Mouse (Mus musculus) embryonic facial prominence, embryonic 14.5 days (tissue): ENCODE measurements around the gene Satb1. TPM values are rescaled to one million over a fixed set of nuclear protein-coding genes. Genes with fewer than 3 reads are reported as not detected.

ENCODE experiments used
- ATAC-seq: fragments of 200-750 bp; cut with Nextera tagmentation; 2 replicates; pipeline ENCODE4 v1.8.0; 2017; ENCODE audit warnings: low read depth, moderate number of reproducible peaks, moderate TSS enrichment
- DNase-seq: peaks from one replicate; pipeline ENCODE4 v3.0.0-alpha.2; 2015; ENCODE audit warnings: low spot score
- H3K27ac ChIP-seq: fragments of 300-500 bp; sonication (generic); replicated peaks from 2 replicates; pipeline ENCODE4 v1.5.1; 2014; ENCODE audit warnings: low read depth, mild to moderate bottlenecking, low read length, moderate library complexity
- H3K27me3 ChIP-seq: fragments of 300-500 bp; sonication (generic); replicated peaks from 2 replicates; pipeline ENCODE4 v1.6.1; 2014; ENCODE audit warnings: low read length; ENCODE audit not compliant: control insufficient read depth, insufficient read depth
- H3K36me3 ChIP-seq: fragments of 300-500 bp; sonication (generic); 2 replicates; pipeline ENCODE4 v1.6.1; 2014; ENCODE audit warnings: low read length, mixed read lengths; ENCODE audit not compliant: control insufficient read depth, insufficient read depth
- H3K4me1 ChIP-seq: fragments of 300-500 bp; sonication (generic); 2 replicates; pipeline ENCODE4 v1.6.1; 2014; ENCODE audit warnings: antibody characterized with exemption, low read length; ENCODE audit not compliant: control insufficient read depth, insufficient read depth
- H3K4me2 ChIP-seq: fragments of 300-500 bp; sonication (generic); 2 replicates; pipeline ENCODE4 v1.6.1; 2014; ENCODE audit warnings: low read depth, mild to moderate bottlenecking, low read length, moderate library complexity, mixed read lengths
- H3K4me3 ChIP-seq: fragments of 300-500 bp; sonication (generic); 2 replicates; pipeline ENCODE4 v1.5.1; 2014; ENCODE audit warnings: low read depth, mild to moderate bottlenecking, low read length
- H3K9ac ChIP-seq: fragments of 300-500 bp; sonication (generic); 2 replicates; pipeline ENCODE4 v1.6.1; 2014; ENCODE audit warnings: low read depth, mild to moderate bottlenecking, low read length, moderate library complexity, mixed read lengths
- H3K9me3 ChIP-seq: fragments of 300-500 bp; sonication (generic); 2 replicates; pipeline ENCODE4 v1.6.1; 2016; ENCODE audit warnings: low read length; ENCODE audit not compliant: control insufficient read depth
- WGBS: fragments of 180-500 bp; shearing (Covaris S2); extraction: QIAGEN DNeasy Blood & Tissue Kit; methylation state at CpG from one replicate; pipeline ENCODE4 v1.1.7; 2014; 5-methylcytosine and 5-hydroxymethylcytosine counted together
- polyA plus RNA-seq: library from polyadenylated mRNA; unstranded; fragments of >200 nt; fragmentation: Nextera tagmentation; extraction: Ambion mirVana; gene quantifications from 2 replicates; pipeline ENCODE4 v1.2.1, GENCODE M21; 2014

The Satb1 gene
- 18.8 and 20.0 TPM in 2 replicates for polyA plus RNA-seq

DNA sequence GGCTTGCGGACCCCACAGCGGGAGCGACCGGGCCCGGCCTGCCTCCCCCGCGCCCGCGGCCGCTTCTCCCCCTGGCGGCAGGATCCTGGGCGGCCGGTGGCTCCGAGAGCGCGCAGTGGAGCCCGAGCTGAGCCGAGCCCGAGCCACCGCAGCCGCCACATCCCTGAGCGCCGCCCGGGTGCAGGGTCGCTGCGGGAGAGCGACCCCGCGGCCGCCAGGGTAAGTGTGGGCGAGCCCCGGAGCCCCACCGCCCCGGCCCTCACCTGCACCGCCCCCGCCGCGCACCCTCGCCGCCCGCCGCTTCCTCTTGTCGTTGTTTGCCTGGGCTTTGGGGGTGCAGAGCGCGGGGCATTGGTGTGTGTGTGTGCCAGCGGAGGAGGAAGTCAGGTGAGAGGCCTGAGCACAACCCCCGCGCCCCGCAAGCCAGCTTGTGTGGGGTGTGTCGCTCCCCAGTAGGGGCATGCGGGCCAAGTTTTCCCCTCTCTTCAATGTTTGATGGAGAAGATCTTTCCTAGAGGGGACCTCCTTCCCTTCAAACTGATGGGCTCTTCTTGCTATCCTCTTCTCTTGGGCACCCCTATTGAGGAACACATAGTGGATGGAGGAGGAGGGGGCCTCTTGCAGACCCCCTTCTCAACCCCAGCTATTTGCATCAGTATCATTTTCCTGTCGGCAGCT lies at the start of gene Satb1:
TSS of gene Satb1 (minus strand) at position 391 of the 678 bp plus-strand sequence.
- H3K9me3 ChIP-seq, result no peaks in the 10 kb centered on the region
- H3K4me3 ChIP-seq, result peak within 1 kb of the TSS; percentile 71
- peak; percentile 68 for DNase-seq
- H3K4me1 ChIP-seq, result no peaks in the 10 kb centered on the region
- ATAC-seq, result peak; percentile 94
- no peaks in the 10 kb centered on the region for H3K36me3 ChIP-seq
- under 1% methylated on average over 10 of the region's 52 CpGs for WGBS
- peak within 1 kb of the TSS; percentile 71 for H3K9ac ChIP-seq
- no peak within 1 kb of the TSS for H3K27ac ChIP-seq
- peaks cover 54% of the 10 kb centered on the region for H3K27me3 ChIP-seq
- H3K4me2 ChIP-seq, result peak within 1 kb of the TSS; percentile 99

DNA sequence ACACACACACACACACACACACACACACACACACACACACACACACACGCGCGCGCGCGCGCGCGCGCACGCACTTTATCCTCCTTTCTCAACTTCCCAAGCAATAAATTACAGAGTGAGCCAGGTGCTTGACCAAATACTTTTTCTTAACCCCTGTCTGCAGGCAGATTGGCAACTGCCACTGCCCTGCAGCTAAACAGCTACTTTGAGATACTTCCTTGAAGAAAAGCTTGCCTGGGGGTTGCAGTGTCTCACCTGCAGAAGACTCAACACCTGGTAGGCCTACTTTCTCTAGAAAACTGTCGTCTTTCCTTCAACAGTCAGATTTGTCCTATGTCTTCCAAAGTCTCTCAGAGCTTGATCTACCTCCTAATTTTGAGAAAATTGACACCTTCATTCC lies 49.5 kb upstream of the Satb1 start:
- H3K4me3 ChIP-seq, result no peak overlapping the region
- 78% methylated on average over 12 of the region's 12 CpGs for WGBS
- H3K9ac ChIP-seq, result no peak overlapping the region
- no peaks in the 10 kb centered on the region for H3K4me1 ChIP-seq
- no peak overlapping the region for H3K27ac ChIP-seq
- DNase-seq (no peak), ATAC-seq (no peak)
- H3K4me2 ChIP-seq, result no peak overlapping the region
- H3K36me3 ChIP-seq, result no peaks in the 10 kb centered on the region
- H3K27me3 ChIP-seq, result no peaks in the 10 kb centered on the region
- no peaks in the 10 kb centered on the region for H3K9me3 ChIP-seq

DNA sequence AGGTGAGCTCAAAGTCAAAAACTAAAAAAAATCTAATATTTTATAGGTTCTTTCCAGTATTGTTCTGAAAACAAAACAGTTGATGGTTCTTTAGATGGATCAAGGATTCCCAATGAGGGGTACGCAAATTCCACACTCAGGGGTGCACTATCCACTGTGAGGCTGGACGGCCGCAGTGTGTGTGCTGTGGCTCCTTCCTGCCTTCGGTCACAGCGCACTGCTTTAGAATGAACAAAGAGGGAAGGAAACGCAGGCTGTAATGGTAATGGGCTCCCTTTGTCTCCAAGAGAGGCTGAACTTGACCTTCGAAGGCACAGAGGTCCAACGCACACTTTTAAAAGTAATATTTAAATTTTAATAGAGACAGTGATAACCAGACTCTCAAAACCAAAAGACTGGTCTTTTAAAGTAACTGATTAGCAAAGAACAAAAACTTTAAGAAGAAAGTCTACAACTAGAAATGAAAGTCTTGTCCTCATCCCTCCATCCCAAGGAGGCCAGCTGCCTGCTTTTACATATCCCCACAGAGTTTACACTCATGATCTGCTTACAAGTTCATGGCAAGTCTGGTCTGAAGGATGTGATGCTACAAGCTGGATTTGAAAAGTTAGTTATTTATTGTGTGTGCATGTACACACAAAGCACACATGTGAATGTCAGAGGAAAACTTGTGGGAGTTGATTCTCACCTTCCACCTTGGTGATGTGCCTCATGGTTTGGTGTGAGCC lies 48.0 kb upstream of the Satb1 start:
- Histone ChIP-seq H3K4me2 (no peak overlapping the region), H3K4me3 (no peak overlapping the region), H3K9me3 (no peaks in the 10 kb centered on the region), H3K27ac (no peak overlapping the region), H3K9ac (no peak overlapping the region), H3K27me3 (no peaks in the 10 kb centered on the region), H3K36me3 (no peaks in the 10 kb centered on the region), H3K4me1 (no peaks in the 10 kb centered on the region)
- WGBS, result 84% methylated on average over 8 of the region's 8 CpGs
- no peak for DNase-seq
- no peak for ATAC-seq

DNA sequence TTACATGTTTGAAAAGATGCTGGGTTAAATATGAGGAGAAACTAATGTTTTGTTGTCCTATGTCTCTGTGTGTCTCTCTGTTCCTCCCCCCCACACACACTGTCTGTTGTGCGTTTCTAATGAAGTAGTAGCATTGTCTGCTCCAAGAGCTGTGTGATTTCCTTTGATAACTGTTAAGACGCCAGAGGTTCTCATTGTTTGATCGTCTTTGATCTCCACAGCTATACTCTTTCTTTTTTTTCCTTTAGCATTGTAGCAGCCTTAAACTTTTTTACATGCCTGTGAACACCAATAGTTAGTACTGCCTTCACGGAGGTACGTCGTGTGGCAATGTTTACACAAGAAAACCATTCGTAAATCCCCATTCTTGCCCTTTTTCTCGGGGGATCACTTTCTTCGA lies 47.1 kb upstream of the Satb1 start:
- 37% methylated on average over 9 of the region's 9 CpGs for WGBS
- Histone ChIP-seq H3K4me3 (no peak overlapping the region), H3K9ac (no peak overlapping the region), H3K27ac (no peak overlapping the region), H3K36me3 (no peaks in the 10 kb centered on the region), H3K9me3 (no peaks in the 10 kb centered on the region), H3K27me3 (no peaks in the 10 kb centered on the region), H3K4me2 (no peak overlapping the region), H3K4me1 (no peaks in the 10 kb centered on the region)
- DNase-seq, result no peak
- no peak for ATAC-seq

DNA sequence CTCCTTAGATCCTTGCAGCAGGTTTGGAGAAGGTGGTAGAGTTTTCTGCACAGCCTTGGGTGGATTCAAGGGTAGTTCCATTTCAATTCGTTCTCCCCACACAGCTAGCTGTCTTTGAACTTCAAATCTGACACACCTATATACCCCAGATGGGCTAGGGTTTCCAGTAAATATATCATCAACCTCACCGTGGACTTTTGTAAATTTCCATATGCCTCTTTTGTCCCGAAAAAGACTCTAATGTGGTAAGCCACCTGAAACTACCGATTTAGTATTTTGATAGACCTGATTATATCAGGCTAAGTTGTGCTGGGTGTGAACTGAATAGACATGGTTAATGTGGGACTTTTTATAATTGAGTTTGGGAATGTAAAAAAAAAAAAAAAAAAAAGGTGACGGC lies 46.6 kb upstream of the Satb1 start:
- H3K36me3 ChIP-seq, result no peaks in the 10 kb centered on the region
- DNase-seq (no peak), ATAC-seq (no peak)
- no peak overlapping the region for H3K9ac ChIP-seq
- no peak overlapping the region for H3K4me2 ChIP-seq
- no peaks in the 10 kb centered on the region for H3K9me3 ChIP-seq
- H3K27me3 ChIP-seq, result no peaks in the 10 kb centered on the region
- no peaks in the 10 kb centered on the region for H3K4me1 ChIP-seq
- WGBS, result 76% methylated on average over 5 of the region's 5 CpGs
- H3K4me3 ChIP-seq, result no peak overlapping the region
- H3K27ac ChIP-seq, result no peak overlapping the region

DNA sequence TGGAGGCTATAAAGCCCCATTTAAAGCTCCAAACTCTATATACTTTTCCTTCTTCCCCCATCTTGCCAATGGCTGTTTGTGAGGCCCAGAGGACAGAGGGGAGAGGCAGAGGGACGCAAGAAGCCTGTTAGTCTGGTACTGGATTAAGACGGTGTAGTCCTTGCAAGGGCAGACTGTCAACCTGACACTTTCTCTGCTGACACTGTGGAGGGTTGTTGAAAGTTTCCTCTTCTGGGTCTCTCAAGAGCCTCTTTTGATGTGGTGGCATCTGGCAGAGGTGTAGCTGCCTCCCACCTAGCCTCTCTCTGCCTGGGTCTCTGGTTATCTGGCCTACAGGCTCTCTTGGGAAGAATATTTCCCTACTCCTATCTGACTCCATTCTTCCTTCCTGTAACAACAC lies 46.1 kb upstream of the Satb1 start:
- ATAC-seq (no peak), DNase-seq (no peak)
- no peak overlapping the region for H3K9ac ChIP-seq
- no peak overlapping the region for H3K27ac ChIP-seq
- H3K4me1 ChIP-seq, result no peaks in the 10 kb centered on the region
- no peak overlapping the region for H3K4me3 ChIP-seq
- WGBS, result 79% methylated on average over 2 of the region's 2 CpGs
- H3K27me3 ChIP-seq, result no peaks in the 10 kb centered on the region
- no peaks in the 10 kb centered on the region for H3K9me3 ChIP-seq
- H3K4me2 ChIP-seq, result no peak overlapping the region
- no peaks in the 10 kb centered on the region for H3K36me3 ChIP-seq

DNA sequence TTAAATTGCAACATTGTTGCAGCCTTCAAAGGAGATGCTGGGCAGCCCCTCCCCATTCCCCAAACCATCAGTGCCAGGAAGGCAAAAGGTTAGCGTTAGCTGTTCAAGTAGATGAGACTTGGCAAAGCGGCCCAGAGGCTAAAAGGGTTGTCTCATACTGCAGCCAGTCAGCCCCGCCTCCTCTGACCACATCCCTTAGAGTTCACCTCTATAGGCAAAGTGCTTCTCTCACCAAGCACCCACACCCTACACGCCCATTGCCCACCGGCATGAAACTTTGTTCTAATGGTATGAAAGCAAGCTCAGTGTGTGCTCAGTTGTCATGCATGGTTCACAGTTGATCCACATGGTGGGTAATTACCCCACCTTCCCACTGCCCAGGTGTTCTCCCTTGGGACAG lies 43.4 kb upstream of the Satb1 start:
- no peak overlapping the region for H3K27ac ChIP-seq
- no peaks in the 10 kb centered on the region for H3K36me3 ChIP-seq
- H3K9me3 ChIP-seq, result no peaks in the 10 kb centered on the region
- no peaks in the 10 kb centered on the region for H3K27me3 ChIP-seq
- ATAC-seq (no peak), DNase-seq (no peak)
- H3K4me3 ChIP-seq, result no peak overlapping the region
- 86% methylated on average over 5 of the region's 5 CpGs for WGBS
- H3K4me2 ChIP-seq, result no peak overlapping the region
- no peak overlapping the region for H3K9ac ChIP-seq
- no peaks in the 10 kb centered on the region for H3K4me1 ChIP-seq

DNA sequence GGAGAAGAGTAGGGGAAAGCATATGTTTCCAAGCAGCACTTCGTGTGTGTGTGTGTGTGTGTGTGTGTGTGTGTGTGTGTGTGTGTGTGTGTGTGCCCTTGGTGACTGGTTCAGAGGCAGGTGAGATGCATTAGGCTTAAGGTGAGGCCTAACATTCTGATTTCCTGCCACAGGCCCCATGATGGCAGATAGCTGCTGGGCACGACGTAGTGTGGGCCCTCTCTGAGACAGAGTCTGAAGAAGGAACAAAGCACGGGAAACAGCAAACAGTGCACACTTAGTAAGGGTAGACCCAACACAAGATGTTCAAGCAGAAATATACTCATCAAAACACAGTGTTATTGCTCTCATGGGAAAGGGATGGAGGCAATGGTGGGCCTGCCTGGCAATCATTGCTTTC lies 24.5 kb upstream of the Satb1 start:
- H3K27me3 ChIP-seq, result no peaks in the 10 kb centered on the region
- H3K4me1 ChIP-seq, result no peaks in the 10 kb centered on the region
- no peak overlapping the region for H3K9ac ChIP-seq
- no peak overlapping the region for H3K4me3 ChIP-seq
- H3K9me3 ChIP-seq, result no peaks in the 10 kb centered on the region
- no peak overlapping the region for H3K27ac ChIP-seq
- no peak overlapping the region for H3K4me2 ChIP-seq
- ATAC-seq (no peak), DNase-seq (no peak)
- WGBS, result 79% methylated on average over 4 of the region's 4 CpGs
- H3K36me3 ChIP-seq, result no peaks in the 10 kb centered on the region

DNA sequence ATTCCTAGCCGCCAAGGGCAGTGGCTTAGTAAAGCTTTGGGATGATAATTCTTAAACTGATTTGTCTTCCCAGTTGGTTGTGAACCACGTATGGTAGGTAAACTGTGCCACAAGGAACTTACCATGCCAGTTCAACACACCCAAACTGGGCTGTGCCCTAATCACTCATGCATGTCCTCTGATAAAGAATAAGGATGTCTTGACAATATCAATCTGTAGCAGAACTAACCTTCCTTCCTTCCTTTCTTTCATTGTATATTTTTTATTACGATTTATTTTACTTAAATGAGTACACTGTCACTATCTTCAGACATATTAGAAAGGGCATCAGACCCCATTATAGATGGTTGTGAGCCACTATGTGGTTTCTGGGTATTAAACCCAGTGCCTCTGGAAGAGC lies 23.2 kb upstream of the Satb1 start:
- H3K27ac ChIP-seq, result no peak overlapping the region
- no peak for ATAC-seq
- H3K4me3 ChIP-seq, result no peak overlapping the region

More for the DNA sequence above, 23.2 kb upstream of the Satb1 start:
- H3K9me3 ChIP-seq, result no peaks in the 10 kb centered on the region
- DNase-seq, result no peak
- no peak overlapping the region for H3K4me2 ChIP-seq
- 84% methylated on average over 3 of the region's 3 CpGs for WGBS
- no peaks in the 10 kb centered on the region for H3K36me3 ChIP-seq
- H3K27me3 ChIP-seq, result no peaks in the 10 kb centered on the region
- no peaks in the 10 kb centered on the region for H3K4me1 ChIP-seq
- H3K9ac ChIP-seq, result no peak overlapping the region
